Mouse (Mus musculus) heart, embryonic 13.5 days (tissue): ENCODE measurements at regions not wholly inside any gene's neighbourhood (a gene's known extent, or its start where the extent isn't known, plus 50 kb on each side); places are given as distances from the start of the nearest gene placed in this dataset.

Source experiments
- ATAC-seq: fragments of 200-750 bp; cut with Nextera tagmentation; 2 replicates; pipeline ENCODE4 v1.8.0; 2017; ENCODE audit warnings: moderate TSS enrichment; ENCODE audit not compliant: insufficient number of reproducible peaks, low FRiP score, low TSS enrichment; ENCODE audit errors: extremely low read depth
- H3K27ac ChIP-seq: fragments of 300-500 bp; sonication (generic); replicated peaks from 2 replicates; pipeline ENCODE4 v1.5.1; 2015; ENCODE audit warnings: moderate library complexity, mild to moderate bottlenecking, inconsistent platforms
- H3K27me3 ChIP-seq: fragments of 300-500 bp; sonication (generic); replicated peaks from 2 replicates; pipeline ENCODE4 v1.6.1; 2015; ENCODE audit warnings: mild to moderate bottlenecking, inconsistent platforms
- H3K36me3 ChIP-seq: fragments of 300-500 bp; sonication (generic); 2 replicates; pipeline ENCODE4 v1.6.1; 2015; ENCODE audit warnings: mild to moderate bottlenecking, inconsistent platforms
- H3K4me1 ChIP-seq: fragments of 300-500 bp; sonication (generic); 2 replicates; pipeline ENCODE4 v1.6.1; 2015; ENCODE audit warnings: inconsistent platforms
- H3K4me2 ChIP-seq: fragments of 300-500 bp; sonication (generic); 2 replicates; pipeline ENCODE4 v1.6.1; 2015; ENCODE audit warnings: inconsistent platforms, mild to moderate bottlenecking, moderate library complexity
- H3K4me3 ChIP-seq: fragments of 300-500 bp; sonication (generic); 2 replicates; pipeline ENCODE4 v1.5.1; 2015; ENCODE audit warnings: moderate library complexity, mild to moderate bottlenecking, inconsistent platforms
- H3K9ac ChIP-seq: fragments of 300-500 bp; sonication (generic); 2 replicates; pipeline ENCODE4 v1.6.1; 2015; ENCODE audit warnings: inconsistent platforms, mild to moderate bottlenecking, moderate library complexity
- H3K9me3 ChIP-seq: fragments of 300-500 bp; sonication (generic); 2 replicates; pipeline ENCODE4 v1.6.1; 2016; ENCODE audit warnings: inconsistent platforms
- WGBS: fragments of 180-500 bp; shearing (Covaris S2); methylation state at CpG from one replicate; pipeline ENCODE4 v1.1.7; 2015; ENCODE audit warnings: mixed read lengths; 5-methylcytosine and 5-hydroxymethylcytosine counted together

- Histone ChIP-seq H3K36me3 (no peaks in the 10 kb centered on the region), H3K4me3 (no peak overlapping the region), H3K4me2 (no peak overlapping the region), H3K27me3 (peaks cover 16% of the 10 kb centered on the region; the same call in 1 of the 2 replicates), H3K27ac (no peak overlapping the region), H3K9ac (no peak overlapping the region), H3K9me3 (no peaks in the 10 kb centered on the region), H3K4me1 (peaks cover 23% of the 10 kb centered on the region)
- WGBS, result 76% methylated on average over 8 of the region's 8 CpGs
- no peak for ATAC-seq
These were observed 128.6 kb upstream of the Foxa2 start for GRCm38 (mm10) chr2:148175251-148175927.

GRCm38 (mm10) chr2:148180245-148180644 is 133.5 kb upstream of the Foxa2 start:
- Histone ChIP-seq H3K27ac (no peak overlapping the region), H3K9me3 (no peaks in the 10 kb centered on the region), H3K4me3 (no peak overlapping the region), H3K9ac (no peak overlapping the region), H3K27me3 (peaks cover 24% of the 10 kb centered on the region; the same call in 1 of the 2 replicates), H3K4me2 (no peak overlapping the region), H3K36me3 (no peaks in the 10 kb centered on the region), H3K4me1 (peaks cover 19% of the 10 kb centered on the region)
- no peak for ATAC-seq
- WGBS, result 54% methylated on average over 2 of the region's 2 CpGs

DNA sequence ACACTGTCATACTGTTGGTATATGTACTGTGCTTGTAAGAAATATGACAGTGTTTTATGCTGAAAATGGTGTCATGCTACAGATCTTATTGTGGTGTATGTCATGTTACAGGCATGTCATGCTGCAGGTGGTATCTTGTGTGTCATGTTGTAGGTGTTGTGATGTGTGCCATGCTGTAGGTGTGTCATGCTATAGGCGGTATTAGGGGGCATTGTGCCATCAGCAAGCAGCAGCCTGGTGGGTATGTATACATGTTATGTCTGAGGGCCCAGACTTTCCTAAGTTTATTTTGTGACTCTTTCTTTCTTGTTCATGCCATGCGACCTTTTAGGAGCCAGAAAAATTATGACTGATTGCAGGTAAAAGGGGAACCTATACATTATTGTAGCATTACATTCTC is 134.7 kb upstream of the Foxa2 start:
- no peak overlapping the region for H3K4me3 ChIP-seq
- no peak overlapping the region for H3K9ac ChIP-seq
- H3K27me3 ChIP-seq, result peaks cover 18% of the 10 kb centered on the region; the same call in 1 of the 2 replicates
- no peaks in the 10 kb centered on the region for H3K36me3 ChIP-seq
- 86% methylated on average over 2 of the region's 2 CpGs for WGBS
- peaks cover 25% of the 10 kb centered on the region for H3K4me1 ChIP-seq
- no peaks in the 10 kb centered on the region for H3K9me3 ChIP-seq
- ATAC-seq, result no peak
- H3K4me2 ChIP-seq, result no peak overlapping the region
- no peak overlapping the region for H3K27ac ChIP-seq

- Histone ChIP-seq H3K27me3 (peaks cover 17% of the 10 kb centered on the region; the same call in 1 of the 2 replicates), H3K4me2 (no peak overlapping the region), H3K4me1 (peaks cover 27% of the 10 kb centered on the region), H3K27ac (no peak overlapping the region), H3K9ac (no peak overlapping the region), H3K36me3 (no peaks in the 10 kb centered on the region), H3K9me3 (no peaks in the 10 kb centered on the region), H3K4me3 (no peak overlapping the region)
- ATAC-seq, result no peak
- WGBS, result 82% methylated on average over 3 of the region's 3 CpGs
These were observed 135.8 kb upstream of the Foxa2 start for GRCm38 (mm10) chr2:148182492-148183052.

- no peak overlapping the region for H3K9ac ChIP-seq
- H3K4me2 ChIP-seq, result no peak overlapping the region
- H3K27me3 ChIP-seq, result peaks cover 16% of the 10 kb centered on the region; the same call in 1 of the 2 replicates
- no peak for ATAC-seq
- no peak overlapping the region for H3K27ac ChIP-seq
- no peak overlapping the region for H3K4me3 ChIP-seq
- no peaks in the 10 kb centered on the region for H3K36me3 ChIP-seq
- 31% methylated on average over 5 of the region's 5 CpGs for WGBS
- no peaks in the 10 kb centered on the region for H3K9me3 ChIP-seq
- H3K4me1 ChIP-seq, result peaks cover 43% of the 10 kb centered on the region
These were observed 138.0 kb upstream of the Foxa2 start for GRCm38 (mm10) chr2:148184801-148185212.

- no peak for ATAC-seq
- no peak overlapping the region for H3K9ac ChIP-seq
- H3K4me1 ChIP-seq, result peaks cover 34% of the 10 kb centered on the region
- no peak overlapping the region for H3K4me2 ChIP-seq
- H3K9me3 ChIP-seq, result no peaks in the 10 kb centered on the region
- WGBS, result 76% methylated on average over 7 of the region's 7 CpGs
- no peaks in the 10 kb centered on the region for H3K36me3 ChIP-seq
- H3K27ac ChIP-seq, result no peak overlapping the region; the same call in 1 of the 2 replicates
- H3K27me3 ChIP-seq, result peaks cover 29% of the 10 kb centered on the region
- no peak overlapping the region for H3K4me3 ChIP-seq
These were observed 139.7 kb upstream of the Foxa2 start for GRCm38 (mm10) chr2:148186363-148186991.

GRCm38 (mm10) chr2:148188865-148189264 is 142.1 kb upstream of the Foxa2 start:
- no peak for ATAC-seq
- H3K27ac ChIP-seq, result no peak overlapping the region
- no peak overlapping the region for H3K9ac ChIP-seq
- H3K4me1 ChIP-seq, result peaks cover 38% of the 10 kb centered on the region
- no peak overlapping the region for H3K4me3 ChIP-seq
- WGBS, result 6% methylated on average over 2 of the region's 2 CpGs
- H3K27me3 ChIP-seq, result peaks cover 42% of the 10 kb centered on the region
- H3K36me3 ChIP-seq, result no peaks in the 10 kb centered on the region
- H3K4me2 ChIP-seq, result no peak overlapping the region
- no peaks in the 10 kb centered on the region for H3K9me3 ChIP-seq

DNA sequence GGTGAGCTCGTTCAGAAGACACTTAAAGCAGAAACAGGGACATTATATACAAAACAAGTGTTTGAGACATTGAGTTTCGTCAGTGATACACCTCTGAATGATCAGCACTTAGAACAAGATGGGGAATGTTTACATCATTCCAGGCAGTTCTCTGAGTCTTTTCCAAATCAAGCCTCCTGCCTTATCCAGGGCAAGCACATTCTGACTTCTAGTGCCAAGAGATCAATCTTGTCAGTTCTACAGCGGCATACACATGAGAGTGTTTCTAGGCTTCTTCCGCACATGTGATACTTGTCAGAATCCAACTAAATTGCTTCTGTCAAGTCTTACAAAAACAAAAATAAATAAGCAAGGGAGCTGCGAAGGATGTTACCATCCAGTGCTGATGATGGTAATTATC is 142.5 kb upstream of the Foxa2 start:
- no peak for ATAC-seq
- H3K4me1 ChIP-seq, result peaks cover 38% of the 10 kb centered on the region
- peaks cover 40% of the 10 kb centered on the region for H3K27me3 ChIP-seq
- H3K36me3 ChIP-seq, result no peaks in the 10 kb centered on the region
- no peak overlapping the region for H3K9ac ChIP-seq
- H3K4me2 ChIP-seq, result no peak overlapping the region
- H3K9me3 ChIP-seq, result no peaks in the 10 kb centered on the region
- WGBS, result 39% methylated on average over 5 of the region's 5 CpGs
- no peak overlapping the region for H3K4me3 ChIP-seq
- no peak overlapping the region for H3K27ac ChIP-seq

GRCm38 (mm10) chr2:148192946-148193345 is 146.2 kb upstream of the Foxa2 start:
- WGBS, result 28% methylated on average over 4 of the region's 4 CpGs
- Histone ChIP-seq H3K4me2 (no peak overlapping the region), H3K4me3 (no peak overlapping the region), H3K9ac (no peak overlapping the region), H3K4me1 (peaks cover 20% of the 10 kb centered on the region), H3K36me3 (no peaks in the 10 kb centered on the region), H3K27ac (no peak overlapping the region), H3K9me3 (no peaks in the 10 kb centered on the region), H3K27me3 (peaks cover 49% of the 10 kb centered on the region)
- no peak for ATAC-seq

- ATAC-seq, result no peak
- Histone ChIP-seq H3K9ac (no peak overlapping the region), H3K27me3 (peaks cover 37% of the 10 kb centered on the region), H3K9me3 (no peaks in the 10 kb centered on the region), H3K36me3 (no peaks in the 10 kb centered on the region), H3K4me1 (peaks cover 4% of the 10 kb centered on the region; the same call in 1 of the 2 replicates), H3K4me2 (no peak overlapping the region), H3K27ac (no peak overlapping the region), H3K4me3 (no peak overlapping the region)
- WGBS, result 64% methylated on average over 7 of the region's 7 CpGs
These were observed 150.7 kb upstream of the Foxa2 start for GRCm38 (mm10) chr2:148197375-148198015.

DNA sequence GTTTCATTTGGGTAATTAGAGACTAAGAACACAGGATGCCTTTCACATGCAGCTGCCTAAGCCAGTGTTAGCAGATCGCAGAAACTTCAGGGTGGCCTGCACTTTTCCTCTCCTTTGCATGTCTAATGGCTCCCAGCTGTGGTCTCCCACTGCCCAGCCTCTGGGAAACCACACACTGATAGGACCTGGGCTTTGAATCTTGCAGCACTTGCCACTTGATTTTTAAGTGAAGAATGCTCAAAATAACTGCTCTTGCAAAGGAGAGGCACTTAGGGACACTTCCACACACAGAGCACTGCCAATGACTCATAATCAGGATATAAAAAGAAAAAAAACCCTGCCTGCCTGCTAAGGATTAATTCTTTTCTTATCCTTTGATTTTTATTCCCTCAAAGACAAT is 159.9 kb upstream of the Foxa2 start:
- H3K9ac ChIP-seq, result no peak overlapping the region
- H3K27me3 ChIP-seq, result peaks cover 19% of the 10 kb centered on the region
- no peaks in the 10 kb centered on the region for H3K36me3 ChIP-seq
- WGBS, result 37% methylated on average over 1 of the region's 1 CpGs
- H3K4me3 ChIP-seq, result no peak overlapping the region
- H3K27ac ChIP-seq, result no peak overlapping the region
- ATAC-seq, result no peak
- H3K9me3 ChIP-seq, result no peaks in the 10 kb centered on the region
- H3K4me1 ChIP-seq, result peaks cover 3% of the 10 kb centered on the region; the same call in 1 of the 2 replicates
- no peak overlapping the region for H3K4me2 ChIP-seq
